24 mouse cellular contexts compared by ENCODE assay signal in the genomic region with DNA sequence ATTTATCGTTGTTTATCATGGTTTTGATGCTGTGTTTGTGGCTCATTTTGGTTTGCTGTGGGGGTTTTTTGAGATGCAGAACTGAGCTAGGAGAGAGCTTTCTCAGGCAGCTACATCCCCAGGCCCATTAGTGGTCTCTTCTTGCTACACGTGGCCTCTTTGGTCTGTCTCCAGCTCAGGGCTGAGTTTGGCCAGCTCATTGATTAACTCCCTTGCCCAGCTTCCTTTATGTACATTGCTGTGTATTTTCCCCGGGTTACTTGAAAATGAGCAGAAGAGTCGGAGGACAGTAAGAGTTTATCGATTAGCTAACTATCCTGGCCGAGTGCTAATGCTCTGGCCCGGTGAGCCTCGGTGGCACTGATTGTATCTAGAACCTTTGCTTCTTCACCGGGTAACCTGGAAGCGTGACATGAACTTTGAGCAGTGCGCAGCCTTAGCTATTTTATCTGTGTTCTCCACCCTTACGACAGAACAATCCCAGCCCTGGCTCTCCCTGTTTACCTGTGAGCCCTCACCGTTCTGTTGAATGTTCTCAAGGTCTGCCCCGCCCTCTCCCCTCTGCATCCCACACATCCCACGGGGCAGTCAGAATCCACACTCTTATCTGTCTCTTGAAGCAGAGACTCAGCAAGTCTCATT. TPM values are rescaled to one million over a fixed set of nuclear protein-coding genes. Genes with fewer than 3 reads are reported as not detected.
DNase-seq lines count a peak whose midpoint lies in the region; ATAC-seq and TF ChIP-seq lines count a peak whose summit lies in the region.
"Had no signal": no experiment of that assay in that cellular context is flagged by ENCODE, and none has a peak within 500 bp of the region (broad histone marks: within the 10 kb centered on the region; RNA-seq: fewer than 3 reads in every experiment).

No protein-coding gene starts in this region.

- no peak for TF ChIP-seq CTCF in liver, postnatal 0 days (IDR thresholded peaks at IDR 0.05; ENCODE audit: low read depth)

- no peaks in the 10 kb centered on the region for H3K4me1 ChIP-seq in midbrain, embryonic 10.5 days
- no peaks in the 10 kb centered on the region for H3K4me1 ChIP-seq in midbrain, embryonic 14.5 days (ENCODE audit: control insufficient read depth, insufficient read depth, low read length)
- H3K4me1 ChIP-seq in liver, embryonic 11.5 days (replicated peaks; ENCODE audit: control insufficient read depth, insufficient read depth, low read length): no peaks in the 10 kb centered on the region
- no peaks in the 10 kb centered on the region for H3K4me1 ChIP-seq in liver, postnatal 0 days (ENCODE audit: insufficient read depth)
- H3K4me1 ChIP-seq in forebrain, embryonic 16.5 days (replicated peaks; ENCODE audit: control insufficient read depth, insufficient read depth, low read length): no peaks in the 10 kb centered on the region
- H3K4me1 ChIP-seq: embryonic facial prominence, embryonic 15.5 days; forebrain, embryonic 15.5 days; hindbrain, embryonic 13.5 days; kidney, embryonic 15.5 days; midbrain, embryonic 12.5 days; neural tube, embryonic 12.5 days had no signal

- DNase-seq in midbrain, embryonic 10.5 days (ENCODE audit: low spot score): peak; percentile 6
- DNase-seq in midbrain, embryonic 14.5 days: no peak
- no peak for DNase-seq in liver, embryonic 11.5 days (ENCODE audit: low spot score)
- no peak for DNase-seq in liver, postnatal 0 days
- peak; percentile 82 for DNase-seq in yolk sac, embryonic 10.5 days (ENCODE audit: low spot score)
- no peak for DNase-seq in right cerebral cortex, adult 18-20 months
- no peak for DNase-seq in adrenal gland, postnatal 14 days
- DNase-seq: adrenal gland, postnatal 36 days; cerebellum, adult 11 months; cerebellum, adult 9-11 months; gastrocnemius, postnatal 25 days; heart, adult 2 months; kidney, postnatal 36 days; layer of hippocampus, postnatal 36 days; right cerebral cortex, postnatal 25 days had no signal

- no peak for ATAC-seq in midbrain, embryonic 14.5 days (ENCODE audit: low FRiP score, low TSS enrichment)
- 0 out of 2 replicates have a peak, but pooled peaks have one; percentile 18 for ATAC-seq in liver, embryonic 11.5 days (replicated peaks; ENCODE audit: low FRiP score)
- ATAC-seq in liver, postnatal 0 days: peak; percentile 69
- no peak for ATAC-seq in forebrain, embryonic 16.5 days
- ATAC-seq: forebrain, embryonic 15.5 days; inflammation-experienced regulatory T-cells, adult 6 months had no signal

- H3K27me3 ChIP-seq in midbrain, embryonic 10.5 days (ENCODE audit: low read depth, poor library complexity, severe bottlenecking): no peaks in the 10 kb centered on the region
- no peaks in the 10 kb centered on the region for H3K27me3 ChIP-seq in midbrain, embryonic 14.5 days (ENCODE audit: control insufficient read depth, insufficient read depth, low read length)
- no peaks in the 10 kb centered on the region for H3K27me3 ChIP-seq in liver, embryonic 11.5 days (replicated peaks; ENCODE audit: control insufficient read depth, insufficient read depth, low read length)
- no peaks in the 10 kb centered on the region for H3K27me3 ChIP-seq in liver, postnatal 0 days (ENCODE audit: insufficient read depth, low read length)
- no peaks in the 10 kb centered on the region for H3K27me3 ChIP-seq in forebrain, embryonic 16.5 days (replicated peaks; ENCODE audit: control insufficient read depth, insufficient read depth, low read length)
- H3K27me3 ChIP-seq: embryonic facial prominence, embryonic 15.5 days; forebrain, embryonic 15.5 days; hindbrain, embryonic 13.5 days; kidney, embryonic 15.5 days; midbrain, embryonic 12.5 days; neural tube, embryonic 12.5 days had no signal

- H3K4me3 ChIP-seq in midbrain, embryonic 10.5 days: no peak overlapping the region
- no peak overlapping the region for H3K4me3 ChIP-seq in midbrain, embryonic 14.5 days (replicated peaks; ENCODE audit: low read depth, low read length)
- H3K4me3 ChIP-seq in liver, embryonic 11.5 days (ENCODE audit: low read depth, low read length): no peak overlapping the region
- no peak overlapping the region for H3K4me3 ChIP-seq in liver, postnatal 0 days (ENCODE audit: low read depth, low read length)
- H3K4me3 ChIP-seq in forebrain, embryonic 16.5 days (replicated peaks; ENCODE audit: low read length): no peak overlapping the region
- H3K4me3 ChIP-seq: embryonic facial prominence, embryonic 15.5 days; forebrain, embryonic 15.5 days; heart, adult 2 months; hindbrain, embryonic 13.5 days; kidney, embryonic 15.5 days; midbrain, embryonic 12.5 days; neural tube, embryonic 12.5 days had no signal

- TF ChIP-seq EP300 in liver, postnatal 0 days (IDR thresholded peaks at IDR 0.05; ENCODE audit: low read depth): no peak

- no peak overlapping the region for H3K9ac ChIP-seq in midbrain, embryonic 14.5 days (replicated peaks; ENCODE audit: low read length)
- H3K9ac ChIP-seq in liver, embryonic 11.5 days (ENCODE audit: low read depth, low read length): no peak overlapping the region
- H3K9ac ChIP-seq in liver, postnatal 0 days (replicated peaks): no peak overlapping the region
- H3K9ac ChIP-seq in forebrain, embryonic 16.5 days (replicated peaks; ENCODE audit: low read depth, low read length): no peak overlapping the region
- H3K9ac ChIP-seq: embryonic facial prominence, embryonic 15.5 days; forebrain, embryonic 15.5 days; hindbrain, embryonic 13.5 days; kidney, embryonic 15.5 days; midbrain, embryonic 12.5 days; neural tube, embryonic 12.5 days had no signal

- peaks cover 39% of the 10 kb centered on the region for H3K36me3 ChIP-seq in midbrain, embryonic 10.5 days
- H3K36me3 ChIP-seq in midbrain, embryonic 14.5 days (ENCODE audit: control insufficient read depth, insufficient read depth, low read length): peaks cover 9% of the 10 kb centered on the region
- peaks cover 3% of the 10 kb centered on the region; the same call in 1 of the 2 replicates for H3K36me3 ChIP-seq in liver, embryonic 11.5 days (ENCODE audit: control insufficient read depth, insufficient read depth, low read length)
- peaks cover 9% of the 10 kb centered on the region for H3K36me3 ChIP-seq in liver, postnatal 0 days (replicated peaks; ENCODE audit: insufficient read depth, low read length)
- H3K36me3 ChIP-seq in forebrain, embryonic 16.5 days (ENCODE audit: control insufficient read depth, insufficient read depth): no peaks in the 10 kb centered on the region
- H3K36me3 ChIP-seq: forebrain, embryonic 15.5 days had no signal

- 91% methylated on average over 15 of the region's 15 CpGs for WGBS in midbrain, embryonic 10.5 days
- WGBS in midbrain, embryonic 14.5 days: 90% methylated on average over 15 of the region's 15 CpGs
- WGBS in liver, embryonic 11.5 days: 69% methylated on average over 15 of the region's 15 CpGs
- 67% methylated on average over 15 of the region's 15 CpGs for WGBS in liver, postnatal 0 days (ENCODE audit: insufficient replicate concordance)
- WGBS in forebrain, embryonic 16.5 days: 89% methylated on average over 15 of the region's 15 CpGs

- no peaks in the 10 kb centered on the region for H3K9me3 ChIP-seq in midbrain, embryonic 10.5 days (replicated peaks)
- no peaks in the 10 kb centered on the region for H3K9me3 ChIP-seq in midbrain, embryonic 14.5 days (ENCODE audit: control insufficient read depth, low read length)
- no peaks in the 10 kb centered on the region for H3K9me3 ChIP-seq in liver, embryonic 11.5 days (ENCODE audit: control insufficient read depth, low read length)
- H3K9me3 ChIP-seq in liver, postnatal 0 days (ENCODE audit: low read length): no peaks in the 10 kb centered on the region
- no peaks in the 10 kb centered on the region for H3K9me3 ChIP-seq in forebrain, embryonic 16.5 days (ENCODE audit: control insufficient read depth, low read length)
- H3K9me3 ChIP-seq: embryonic facial prominence, embryonic 15.5 days; forebrain, embryonic 15.5 days; hindbrain, embryonic 13.5 days; kidney, embryonic 15.5 days; midbrain, embryonic 12.5 days; neural tube, embryonic 12.5 days had no signal

- no peak overlapping the region for H3K27ac ChIP-seq in midbrain, embryonic 10.5 days (replicated peaks)
- H3K27ac ChIP-seq in midbrain, embryonic 14.5 days (replicated peaks; ENCODE audit: low read depth, low read length): no peak overlapping the region
- no peak overlapping the region for H3K27ac ChIP-seq in liver, embryonic 11.5 days (ENCODE audit: low read depth, low read length)
- H3K27ac ChIP-seq in liver, postnatal 0 days (ENCODE audit: low read depth): no peak overlapping the region
- no peak overlapping the region for H3K27ac ChIP-seq in forebrain, embryonic 16.5 days (ENCODE audit: low read length)
- H3K27ac ChIP-seq: embryonic facial prominence, embryonic 15.5 days; forebrain, embryonic 15.5 days; heart, adult 2 months; hindbrain, embryonic 13.5 days; kidney, embryonic 15.5 days; macrophage; midbrain, embryonic 12.5 days; neural tube, embryonic 12.5 days had no signal

- H3K4me2 ChIP-seq in midbrain, embryonic 14.5 days (ENCODE audit: low read length): no peak overlapping the region
- H3K4me2 ChIP-seq in liver, embryonic 11.5 days: no peak overlapping the region
- H3K4me2 ChIP-seq in liver, postnatal 0 days (ENCODE audit: low read depth, low read length): peak overlapping the region; percentile 43
- H3K4me2 ChIP-seq in forebrain, embryonic 16.5 days (ENCODE audit: low read length): no peak overlapping the region
- H3K4me2 ChIP-seq: embryonic facial prominence, embryonic 15.5 days; forebrain, embryonic 15.5 days; hindbrain, embryonic 13.5 days; kidney, embryonic 15.5 days; midbrain, embryonic 12.5 days; neural tube, embryonic 12.5 days had no signal

RNA-seq across cellular contexts. Expression of a gene that starts 53.5 kb away (rescaled TPM):
- 9.8 and 11.1 TPM in 2 replicates for polyA plus RNA-seq in midbrain, embryonic 10.5 days (2016; fragmentation: Nextera tagmentation; extraction: Ambion mirVana)
- polyA plus RNA-seq in midbrain, embryonic 14.5 days (2014; fragmentation: Nextera tagmentation; extraction: Ambion mirVana): 2.4 and 5.5 TPM in 2 replicates
- polyA plus RNA-seq in liver, embryonic 11.5 days (2014; fragmentation: Nextera tagmentation; extraction: Ambion mirVana): 3.6 and 4.0 TPM in 2 replicates
- 0.94 and 1.4 TPM in 2 replicates for polyA plus RNA-seq in liver, postnatal 0 days (2015; fragmentation: Nextera tagmentation; extraction: Ambion mirVana)
- polyA plus RNA-seq in forebrain, embryonic 16.5 days (2015; fragmentation: Nextera tagmentation; extraction: Ambion mirVana): 2.1 and 2.6 TPM in 2 replicates
- total RNA-seq in adrenal gland, postnatal 14 days (2021): 5.4 and 7.4 TPM in 2 replicates
- polyA plus RNA-seq: inflammation-experienced regulatory T-cells, adult 6 months had no signal

Comparison
In these comparisons a context has a peak if more than half of its experiments do, and no peak if none do; other contexts are left out.
1. DNase-seq: peak in midbrain, embryonic 10.5 days (single experiment) and yolk sac, embryonic 10.5 days (single experiment); none in midbrain, embryonic 14.5 days (single experiment), liver, embryonic 11.5 days (single experiment), liver, postnatal 0 days (single experiment), right cerebral cortex, adult 18-20 months (single experiment) and adrenal gland, postnatal 14 days (single experiment).
2. ATAC-seq: peak in liver, embryonic 11.5 days (single experiment) and liver, postnatal 0 days (single experiment); none in midbrain, embryonic 14.5 days (single experiment) and forebrain, embryonic 16.5 days (single experiment).